Mouse (Mus musculus) ES-Bruce4 (cell line): ENCODE data around the gene Spata31d1a. TPM values are rescaled to one million over a fixed set of nuclear protein-coding genes. Genes with fewer than 3 reads are reported as not detected.

ENCODE experiments used
- H3K27ac ChIP-seq: 2 replicates; pipeline ENCODE4 v1.5.1; 2012; ENCODE audit warnings: low read length, inconsistent platforms; ENCODE audit not compliant: insufficient read depth
- H3K27me3 ChIP-seq: 2 replicates; pipeline ENCODE4 v1.6.1; 2012; ENCODE audit warnings: mild to moderate bottlenecking, low read length, inconsistent platforms; ENCODE audit not compliant: control insufficient read depth, poor library complexity, insufficient read depth, severe bottlenecking
- H3K36me3 ChIP-seq: 2 replicates; pipeline ENCODE4 v1.6.1; 2012; ENCODE audit warnings: inconsistent platforms, mild to moderate bottlenecking, low read length, moderate library complexity; ENCODE audit not compliant: control insufficient read depth, poor library complexity, insufficient read depth, severe bottlenecking
- H3K4me1 ChIP-seq: one replicate; pipeline ENCODE4 v1.8.1; 2011; ENCODE audit warnings: low read length; ENCODE audit not compliant: control insufficient read depth, insufficient read depth
- H3K4me3 ChIP-seq: 2 replicates; pipeline ENCODE4 v1.5.1; 2011; ENCODE audit warnings: low read depth, mild to moderate bottlenecking, low read length
- H3K9ac ChIP-seq: 2 replicates; pipeline ENCODE4 v1.6.1; 2012; ENCODE audit warnings: low read depth, mild to moderate bottlenecking, inconsistent platforms; ENCODE audit not compliant: poor library complexity, severe bottlenecking
- H3K9me3 ChIP-seq: replicated peaks from 2 replicates; pipeline ENCODE4 v1.6.1; 2012; ENCODE audit warnings: mild to moderate bottlenecking, low read length, inconsistent platforms; ENCODE audit not compliant: control insufficient read depth, poor library complexity, insufficient read depth, severe bottlenecking
- CTCF ChIP-seq: IDR thresholded peaks from one replicate; pipeline ENCODE4 v1.8.1; 2011; ENCODE audit warnings: low read depth, low read length
- EP300 ChIP-seq: IDR thresholded peaks from 2 replicates; pipeline ENCODE4 v1.6.1; 2011; ENCODE audit warnings: low read depth, low read length; ENCODE audit not compliant: insufficient read depth
- POLR2A ChIP-seq: IDR thresholded peaks from one replicate; pipeline ENCODE4 v1.8.1; 2011; ENCODE audit warnings: low read length; ENCODE audit not compliant: insufficient read depth
- polyA plus RNA-seq: library from polyadenylated mRNA; stranded (reverse); fragments of >200 nt; gene quantifications from 2 replicates; pipeline ENCODE4 v1.2.4, GENCODE M21; 2011; ENCODE audit warnings: low read depth; ENCODE audit not compliant: missing spikeins, insufficient read depth, insufficient read length

The Spata31d1a gene
- polyA plus RNA-seq, 1 experiment, result 1.1 TPM

- Histone ChIP-seq H3K4me1 (peaks cover 5% of the 10 kb centered on the region), H3K27me3 (no peaks in the 10 kb centered on the region), H3K36me3 (peaks cover 9% of the 10 kb centered on the region), H3K4me3 (no peak overlapping the region), H3K9me3 (no peaks in the 10 kb centered on the region), H3K27ac (peak overlapping the region; percentile 90), H3K9ac (peak overlapping the region; percentile 56; the same call in 1 of the 2 replicates)
- TF ChIP-seq POLR2A (no peak), EP300 (no peak), CTCF (no peak)
These were observed 41.5 kb downstream of the Spata31d1a start for GRCm38 (mm10) chr13:59668501-59669093.

GRCm38 (mm10) chr13:59667763-59668162 lies 42.4 kb downstream of the Spata31d1a start:
- no peak overlapping the region for H3K4me3 ChIP-seq
- peaks cover 5% of the 10 kb centered on the region; the same call in 1 of the 2 replicates for H3K36me3 ChIP-seq
- no peak for TF ChIP-seq CTCF
- TF ChIP-seq POLR2A, result no peak
- TF ChIP-seq EP300, result no peak

GRCm38 (mm10) chr13:59663939-59664712 lies 46.0 kb downstream of the Spata31d1a start:
- Histone ChIP-seq H3K27ac (no peak overlapping the region), H3K36me3 (peaks cover 6% of the 10 kb centered on the region; the same call in 1 of the 2 replicates), H3K9me3 (no peaks in the 10 kb centered on the region), H3K4me3 (no peak overlapping the region), H3K27me3 (no peaks in the 10 kb centered on the region), H3K9ac (no peak overlapping the region), H3K4me1 (peaks cover 5% of the 10 kb centered on the region)
- TF ChIP-seq POLR2A (no peak), EP300 (no peak), CTCF (no peak)

More at GRCm38 (mm10) chr13:59667763-59668162, 42.4 kb downstream of the Spata31d1a start:
- Histone ChIP-seq H3K9me3 (no peaks in the 10 kb centered on the region), H3K27me3 (no peaks in the 10 kb centered on the region), H3K9ac (no peak overlapping the region), H3K4me1 (peaks cover 4% of the 10 kb centered on the region), H3K27ac (no peak overlapping the region)

- Histone ChIP-seq H3K4me1 (peaks cover 5% of the 10 kb centered on the region), H3K9me3 (no peaks in the 10 kb centered on the region), H3K9ac (no peak overlapping the region), H3K36me3 (peaks cover 6% of the 10 kb centered on the region; the same call in 1 of the 2 replicates), H3K27me3 (no peaks in the 10 kb centered on the region), H3K4me3 (no peak overlapping the region), H3K27ac (peak overlapping the region; percentile 34; the same call in 1 of the 2 replicates)
- no peak for TF ChIP-seq CTCF
- TF ChIP-seq EP300, result no peak
- TF ChIP-seq POLR2A, result no peak
These were observed 48.2 kb downstream of the Spata31d1a start for GRCm38 (mm10) chr13:59661966-59662365.

GRCm38 (mm10) chr13:59661387-59661786 lies 48.7 kb downstream of the Spata31d1a start:
- Histone ChIP-seq H3K4me3 (no peak overlapping the region), H3K36me3 (peaks cover 6% of the 10 kb centered on the region; the same call in 1 of the 2 replicates)
- no peak for TF ChIP-seq CTCF
- TF ChIP-seq EP300, result peak; percentile 82

GRCm38 (mm10) chr13:59660371-59660770 lies 49.8 kb downstream of the Spata31d1a start:
- TF ChIP-seq EP300 (no peak), POLR2A (no peak), CTCF (no peak)
- H3K36me3 ChIP-seq, result peaks cover 6% of the 10 kb centered on the region; the same call in 1 of the 2 replicates

More at GRCm38 (mm10) chr13:59661387-59661786, 48.7 kb downstream of the Spata31d1a start:
- H3K9ac ChIP-seq, result no peak overlapping the region
- no peaks in the 10 kb centered on the region for H3K9me3 ChIP-seq
- H3K27ac ChIP-seq, result peak overlapping the region; percentile 20; the same call in 1 of the 2 replicates
- H3K4me1 ChIP-seq, result peaks cover 7% of the 10 kb centered on the region
- no peaks in the 10 kb centered on the region for H3K27me3 ChIP-seq

More at GRCm38 (mm10) chr13:59660371-59660770, 49.8 kb downstream of the Spata31d1a start:
- no peak overlapping the region for H3K4me3 ChIP-seq
- H3K9me3 ChIP-seq, result no peaks in the 10 kb centered on the region
- no peaks in the 10 kb centered on the region for H3K27me3 ChIP-seq
- H3K4me1 ChIP-seq, result peaks cover 15% of the 10 kb centered on the region
- H3K9ac ChIP-seq, result no peak overlapping the region
- no peak overlapping the region for H3K27ac ChIP-seq
